Mouse (Mus musculus) forebrain, embryonic 12.5 days (tissue): ENCODE measurements around the gene Ncoa4. TPM values are rescaled to one million over a fixed set of nuclear protein-coding genes. Genes with fewer than 3 reads are reported as not detected.

Experiments
- polyA plus RNA-seq: library from polyadenylated mRNA; unstranded; fragments of >200 nt; fragmentation: Nextera tagmentation; extraction: Ambion mirVana; gene quantifications from 2 replicates; pipeline ENCODE4 v1.2.1, GENCODE M21; 2016

Gene Ncoa4
- polyA plus RNA-seq, 1 experiment from 2014 or later: 91.9 TPM

Other genes with a start within 250 kb of the Ncoa4 start
- gene Galnt15, start 130.9 kb upstream of the Ncoa4 start, polyA plus RNA-seq: 0.14 and 0.18 TPM in 2 replicates
- gene Oxnad1, start 74.5 kb upstream of the Ncoa4 start, polyA plus RNA-seq: 19.0 and 23.4 TPM in 2 replicates
- 86.9 and 90.4 TPM in 2 replicates for gene Dph3, start 74.1 kb upstream of the Ncoa4 start, polyA plus RNA-seq
- gene Msmb, start 17.8 kb upstream of the Ncoa4 start, polyA plus RNA-seq: not detected in 2 replicates
- gene Timm23, start 42.0 kb downstream of the Ncoa4 start, polyA plus RNA-seq: 227 and 231 TPM in 2 replicates
- 55.3 and 60.3 TPM in 2 replicates for gene Parg, start 42.1 kb downstream of the Ncoa4 start, polyA plus RNA-seq
- 16.0 and 20.5 TPM in 2 replicates for gene Ogdhl, start 162.2 kb downstream of the Ncoa4 start, polyA plus RNA-seq
- gene 1700024G13Rik, start 228.5 kb downstream of the Ncoa4 start, polyA plus RNA-seq: not detected in 2 replicates